Mouse (Mus musculus): Measurements from ENCODE around the gene Ntn5.
"Not testable (repeated sequence)": the region's sequence is repeated elsewhere in the genome, so short reads cannot be mapped to it uniquely, and the experiment has no call there.

Ntn5 gene

GRCm38 (mm10) chr7:45660746-45661478 lies 22.9 kb upstream of the Ntn5 start:
- no peak for DNase-seq (ENCODE audit: low spot score)

- DNase-seq (ENCODE audit: low spot score): not testable (repeated sequence)
Measured at GRCm38 (mm10) chr7:45661702-45662101, 22.1 kb upstream of the Ntn5 start.

GRCm38 (mm10) chr7:45665303-45666138 lies 18.3 kb upstream of the Ntn5 start:
- DNase-seq (ENCODE audit: low spot score): no peak

- DNase-seq (ENCODE audit: low spot score): no peak
Measured at GRCm38 (mm10) chr7:45666161-45666560, 17.7 kb upstream of the Ntn5 start, which contains the start of gene Fut2. Gene Fut2 (minus strand): TSS chr7:45666394.

GRCm38 (mm10) chr7:45667761-45668160 lies 16.1 kb upstream of the Ntn5 start:
- DNase-seq (ENCODE audit: low spot score): no peak

GRCm38 (mm10) chr7:45668921-45669320 lies 14.9 kb upstream of the Ntn5 start:
- DNase-seq (ENCODE audit: low spot score): no peak

GRCm38 (mm10) chr7:45677627-45678295 lies 6.1 kb upstream of the Ntn5 start:
- no peak for DNase-seq (ENCODE audit: low spot score)

- no peak for DNase-seq (ENCODE audit: low spot score)
Measured at GRCm38 (mm10) chr7:45678513-45678912, 5.3 kb upstream of the Ntn5 start.

- DNase-seq (ENCODE audit: low spot score): no peak
Measured at GRCm38 (mm10) chr7:45679966-45680621, 3.7 kb upstream of the Ntn5 start.

- DNase-seq (ENCODE audit: low spot score): no peak
Measured at GRCm38 (mm10) chr7:45681046-45681736, 2.6 kb upstream of the Ntn5 start.

- DNase-seq (ENCODE audit: low spot score): peak; percentile 86
Measured at GRCm38 (mm10) chr7:45682144-45683126, 1.4 kb upstream of the Ntn5 start.

- no peak for DNase-seq (ENCODE audit: low spot score)
Measured at GRCm38 (mm10) chr7:45685811-45686210, 2.0 kb downstream of the Ntn5 start.

GRCm38 (mm10) chr7:45686841-45687240 lies 3.0 kb downstream of the Ntn5 start:
- no peak for DNase-seq (ENCODE audit: low spot score)

- DNase-seq (ENCODE audit: low spot score): no peak
Measured at GRCm38 (mm10) chr7:45689099-45689498, 5.3 kb downstream of the Ntn5 start.

- no peak for DNase-seq (ENCODE audit: low spot score)
Measured at GRCm38 (mm10) chr7:45689800-45690199, 6.0 kb downstream of the Ntn5 start.

GRCm38 (mm10) chr7:45692364-45692763 lies 8.5 kb downstream of the Ntn5 start:
- no peak for DNase-seq (ENCODE audit: low spot score)

- DNase-seq (ENCODE audit: low spot score): no peak
Measured at GRCm38 (mm10) chr7:45693921-45694591, 10.2 kb downstream of the Ntn5 start, which contains the start of gene Sec1. Gene Sec1 (minus strand): TSS chr7:45694402.

- DNase-seq (ENCODE audit: low spot score): no peak
Measured at GRCm38 (mm10) chr7:45695098-45695497, 11.3 kb downstream of the Ntn5 start.

GRCm38 (mm10) chr7:45697894-45698293 lies 14.1 kb downstream of the Ntn5 start:
- no peak for DNase-seq (ENCODE audit: low spot score)

All from ovary, postnatal 14 days (tissue).